Mouse (Mus musculus) MEL (cell line): ENCODE data around the gene Cd38.

ENCODE experiments used
- CTCF ChIP-seq, 3 experiments: IDR thresholded peaks in 2 of 3; conservative IDR thresholded peaks in 1 of 3; 2 replicates each; pipeline ENCODE4 v1.5.1; 2011 to 2012; ENCODE audit warnings: low read length in 3 of 3, low read depth in 2 of 3, mild to moderate bottlenecking in 2 of 3, improper control_type of control experiment in 1 of 3, inconsistent platforms in 1 of 3, mixed read lengths in 1 of 3, moderate library complexity in 1 of 3; ENCODE audit not compliant: control insufficient read depth in 1 of 3, insufficient read depth in 1 of 3, poor library complexity in 1 of 3, severe bottlenecking in 1 of 3
- EP300 ChIP-seq, 2 experiments: IDR thresholded peaks; 2 replicates each; pipeline ENCODE4 v1.6.1; 2011; ENCODE audit warnings: improper control_type of control experiment in 2 of 2, low read length in 2 of 2, low read depth in 1 of 2, mild to moderate bottlenecking in 1 of 2
- GATA1 ChIP-seq: IDR thresholded peaks from 2 replicates; pipeline ENCODE4 v1.6.1; 2011; ENCODE audit warnings: low read depth, low read length, improper control_type of control experiment
- NELFE ChIP-seq: IDR thresholded peaks from 2 replicates; pipeline ENCODE4 v1.6.1; 2011; ENCODE audit warnings: low read depth, low read length, improper control_type of control experiment
- POLR2AphosphoS2 ChIP-seq: IDR thresholded peaks from 2 replicates; pipeline ENCODE4 v1.6.1; 2011; ENCODE audit warnings: low read length, improper control_type of control experiment

DNA sequence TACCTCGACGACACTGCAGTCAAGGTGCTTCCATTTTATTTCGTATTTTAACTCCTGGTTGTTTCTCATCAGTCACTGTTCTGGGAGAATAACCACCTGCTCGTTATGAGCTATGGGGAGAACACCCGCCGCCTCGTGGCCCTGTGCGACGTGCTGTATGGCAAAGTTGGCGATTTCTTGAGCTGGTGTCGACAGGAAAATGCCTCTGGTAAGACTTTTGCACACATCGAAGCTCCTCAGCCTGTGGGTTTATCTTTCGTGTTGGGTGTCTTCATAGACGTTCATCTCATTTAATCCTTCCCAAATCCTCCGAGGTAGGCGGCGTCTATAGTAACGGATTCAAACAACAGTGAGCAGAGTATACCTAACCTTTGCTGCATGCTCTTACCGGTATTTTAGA is 46.8 kb upstream of the Cd38 start, which contains the start of gene Fbxl5:
- no peak for TF ChIP-seq NELFE
- no peak for TF ChIP-seq CTCF (IDR thresholded peaks at IDR 0.05 in 2 of 3, conservative IDR thresholded peaks at IDR 0.05 in 1 of 3; ENCODE audit: control insufficient read depth in 1 of 3, insufficient read depth in 1 of 3, low read depth in 2 of 3, low read length in 3 of 3, poor library complexity in 1 of 3, severe bottlenecking in 1 of 3)
- TF ChIP-seq POLR2AphosphoS2, result no peak
- no peak for TF ChIP-seq GATA1
- no peak for TF ChIP-seq EP300 (IDR thresholded peaks at IDR 0.05; ENCODE audit: low read depth in 1 of 2, low read length in 2 of 2)
